Mouse (Mus musculus) cerebellum, adult 18-20 months (tissue): ENCODE data around the gene Syk.

Experiments
- DNase-seq, 2 experiments: peaks; one replicate each; pipeline ENCODE4 v3.0.0; 2021

The Syk gene

DNA sequence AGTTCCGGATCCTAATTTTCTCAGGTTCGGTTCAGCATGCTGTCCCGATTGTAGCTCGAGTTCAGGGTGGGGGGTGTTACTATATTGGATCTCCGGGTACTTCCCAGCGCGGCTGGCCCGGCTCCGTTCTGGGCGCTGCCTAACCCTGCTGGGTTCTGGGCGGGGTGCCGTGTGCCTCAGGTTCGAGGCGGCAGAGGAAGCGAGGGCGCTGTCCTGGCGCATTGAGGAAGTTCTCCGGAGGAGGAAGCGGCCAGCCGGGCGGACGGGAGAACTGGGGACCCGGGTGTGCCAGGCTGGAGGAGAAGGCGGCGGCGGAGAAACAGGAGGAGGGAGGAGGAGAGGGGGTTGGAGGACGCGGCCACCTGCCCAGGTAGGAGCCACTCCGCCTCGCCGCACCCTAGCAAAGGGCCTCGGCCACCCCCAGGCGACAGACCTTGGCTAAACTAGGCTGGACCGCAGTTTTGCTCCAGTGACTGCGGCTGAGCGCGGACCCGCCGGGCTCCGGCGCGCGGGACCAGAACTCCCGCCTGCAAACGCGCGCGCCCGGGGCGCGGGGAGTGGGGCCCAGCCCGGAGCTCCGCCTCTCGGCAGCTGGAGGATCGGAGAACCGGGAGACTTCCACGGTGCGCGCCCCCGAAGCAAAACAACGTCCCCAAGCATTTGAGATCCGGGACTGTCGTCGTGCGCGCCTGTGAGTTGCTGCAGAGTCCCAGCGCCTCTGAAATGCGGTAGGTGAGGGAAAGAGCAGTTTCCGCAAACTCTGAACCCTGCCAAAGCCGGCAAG, at the start of gene Syk:
TSS of gene Syk (plus strand) at position 296 of the 784 bp plus-strand sequence.
- DNase-seq: no peak

DNA sequence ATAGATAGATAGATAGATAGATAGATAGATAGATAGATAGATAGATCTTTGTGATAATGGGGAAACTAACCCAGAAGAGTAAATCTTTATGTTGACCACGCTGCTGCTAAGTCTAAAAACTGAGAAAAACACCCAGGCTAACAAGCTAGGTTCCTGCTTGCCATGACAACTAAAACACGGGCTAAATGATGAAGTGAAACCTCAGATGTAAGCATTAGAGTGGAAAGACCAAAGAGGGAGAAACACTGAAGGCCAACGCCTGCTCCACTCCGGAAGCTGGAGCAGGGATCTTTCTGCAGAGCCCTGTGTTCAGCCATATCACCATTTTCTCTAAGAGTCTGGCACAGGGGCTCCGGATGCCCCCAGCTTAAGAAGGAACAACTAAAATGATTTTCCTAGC, 49.3 kb upstream of the Syk start:
- no peak for DNase-seq

DNA sequence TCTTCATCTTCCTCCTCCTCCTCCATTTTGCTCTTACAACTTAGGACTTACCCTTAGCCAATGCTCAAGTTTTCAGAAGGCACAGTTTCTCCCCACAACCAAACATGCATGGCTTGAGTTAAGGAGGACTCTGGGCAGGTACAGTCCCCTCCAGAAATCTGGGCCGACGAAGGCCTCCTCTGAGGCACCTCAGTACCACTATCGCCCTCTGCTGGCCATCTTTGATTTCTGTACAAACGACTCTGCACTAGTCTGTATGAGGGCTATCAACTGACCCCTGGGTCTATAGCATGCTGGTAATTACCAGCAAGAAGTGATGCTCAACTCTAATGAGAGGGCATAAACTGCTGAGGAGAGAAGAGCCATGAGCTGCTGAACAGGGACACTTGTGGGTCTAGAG, 47.4 kb upstream of the Syk start:
- peak; percentile 81 to 87 for DNase-seq

DNA sequence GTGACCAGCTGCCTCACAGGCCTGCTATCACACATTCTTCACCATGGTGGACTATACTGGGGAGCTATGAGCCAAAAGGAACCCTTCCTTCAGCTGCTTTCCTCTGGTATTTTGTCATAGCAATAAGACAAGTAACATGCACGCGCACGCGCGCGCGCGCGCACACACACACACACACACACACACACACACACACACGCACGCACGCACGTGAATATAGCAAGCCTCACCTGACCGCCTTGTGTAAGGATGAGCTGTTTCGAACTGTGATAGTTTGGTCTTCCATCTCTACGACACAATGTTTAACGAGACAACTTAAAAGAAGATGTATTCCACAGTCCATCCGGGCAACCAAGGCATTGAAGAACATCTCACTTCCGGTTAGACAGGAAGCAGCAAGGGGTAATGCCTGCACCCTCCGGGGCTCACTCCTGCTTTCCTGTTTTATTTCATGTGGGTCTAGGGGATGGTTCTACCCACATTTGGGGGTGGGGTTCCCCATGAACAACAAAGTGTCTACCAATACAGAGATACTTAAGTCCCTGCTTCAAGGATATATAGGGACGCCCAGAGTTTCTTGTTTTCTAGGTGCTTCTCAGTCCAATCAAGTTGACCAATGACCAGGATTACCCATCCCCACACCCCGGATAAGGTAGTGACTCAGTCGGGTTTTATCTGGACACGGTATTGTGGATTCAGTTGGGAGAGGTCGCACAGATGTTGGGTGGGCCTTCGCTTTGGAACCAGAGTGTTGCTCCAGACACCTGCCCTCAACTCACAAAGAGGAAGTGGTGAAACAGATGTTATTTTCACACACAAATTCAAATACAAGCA, 45.0 kb upstream of the Syk start:
- no peak for DNase-seq

DNA sequence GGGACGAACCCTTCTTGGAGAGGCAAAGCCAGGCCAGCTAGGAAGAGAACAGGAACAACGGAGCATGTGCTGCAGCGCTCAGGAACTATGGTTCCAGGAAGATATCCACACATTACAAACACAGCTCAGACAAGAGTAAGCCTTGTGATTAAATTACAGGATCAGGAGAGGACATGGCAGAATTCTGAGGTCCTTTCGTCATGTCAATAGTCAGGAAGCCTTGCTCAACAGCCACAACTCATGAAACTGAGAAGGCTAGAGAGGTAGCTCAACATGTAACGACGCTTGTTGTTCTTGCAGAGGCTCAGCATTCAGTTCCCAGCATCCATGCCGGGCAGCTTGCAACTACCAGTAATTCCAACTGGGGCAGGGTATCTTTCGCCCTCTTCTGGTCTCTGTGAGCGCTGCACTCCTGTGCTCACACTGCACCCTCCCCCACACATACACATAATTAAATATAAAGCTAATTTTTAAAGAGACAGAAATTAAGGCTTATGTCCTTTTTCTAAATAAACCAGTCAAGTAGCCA, 44.3 kb upstream of the Syk start:
- DNase-seq: no peak

DNA sequence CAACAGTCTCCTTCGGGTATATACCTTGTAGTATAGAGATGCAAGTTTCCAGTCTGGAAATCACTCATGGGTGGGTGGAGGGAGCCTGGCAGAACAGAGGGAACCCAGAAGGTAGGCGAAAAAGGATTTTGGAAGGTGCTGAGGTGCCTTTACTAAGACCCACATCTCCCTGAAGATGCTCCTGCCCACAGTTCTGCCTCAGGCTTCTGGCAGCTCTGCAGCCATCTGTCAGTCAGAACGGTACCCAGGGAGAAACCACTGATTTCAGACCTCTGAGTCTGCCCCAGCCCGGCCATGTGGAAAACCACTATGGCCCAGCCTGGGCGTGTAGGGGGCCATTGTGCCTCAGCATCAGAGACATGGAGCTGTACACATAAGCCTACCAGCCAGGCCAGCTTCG, 43.5 kb upstream of the Syk start:
- DNase-seq: no peak

DNA sequence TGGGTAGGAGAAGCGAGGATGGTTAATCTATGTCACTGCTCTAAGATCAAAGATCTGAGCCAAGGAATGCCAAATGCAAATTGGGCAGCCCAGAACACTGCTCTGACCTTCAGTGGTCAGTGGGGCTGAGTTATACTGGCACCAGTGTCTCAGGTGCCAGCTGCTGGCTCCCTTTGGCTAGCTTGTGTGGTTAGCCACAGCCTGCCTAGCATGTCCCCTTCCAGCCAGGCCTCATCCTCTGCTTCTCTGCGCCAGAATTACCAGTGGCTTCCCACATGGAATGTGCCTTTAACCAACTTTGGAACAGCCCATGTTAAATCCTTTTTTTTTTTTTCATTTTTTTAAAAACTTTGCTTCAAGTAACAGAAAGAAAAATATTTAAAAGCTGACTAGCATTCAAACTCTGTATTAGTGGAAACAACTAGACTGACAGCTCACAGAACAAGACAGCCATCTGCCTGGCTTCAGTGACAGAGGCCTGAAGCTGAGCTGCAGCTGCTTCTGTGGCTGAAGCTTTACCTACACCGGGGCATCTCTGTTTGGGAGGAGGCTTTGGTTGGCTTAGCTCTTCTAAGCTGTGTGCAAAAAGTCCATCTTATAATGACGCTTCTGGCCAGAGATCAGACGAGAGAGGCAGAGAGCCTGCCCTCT, 41.5 kb upstream of the Syk start:
- no peak for DNase-seq

DNA sequence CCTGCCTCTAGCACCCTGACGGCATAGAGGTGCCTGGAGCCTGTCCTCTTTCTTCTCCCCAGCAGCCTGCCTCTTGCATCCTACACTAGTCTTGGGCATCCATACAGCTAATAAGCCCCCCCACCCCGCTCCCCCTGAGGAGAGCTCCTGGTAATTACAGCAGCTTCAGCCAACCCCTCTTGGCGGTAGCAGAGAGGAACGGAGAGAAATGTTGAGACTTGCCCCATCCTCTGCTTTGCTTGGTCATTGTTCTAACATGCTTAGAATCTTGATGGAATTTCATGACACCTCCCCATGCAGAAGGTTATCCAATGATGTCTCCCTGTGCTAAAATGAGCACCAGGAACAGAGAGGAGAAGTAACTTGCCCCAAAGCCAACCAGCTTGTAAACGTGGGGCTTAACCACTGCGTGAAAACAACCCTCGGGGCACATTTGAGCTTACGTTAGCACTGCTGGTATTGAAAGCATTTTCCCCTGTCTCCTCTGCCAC, 40.9 kb upstream of the Syk start:
- DNase-seq: no peak

DNA sequence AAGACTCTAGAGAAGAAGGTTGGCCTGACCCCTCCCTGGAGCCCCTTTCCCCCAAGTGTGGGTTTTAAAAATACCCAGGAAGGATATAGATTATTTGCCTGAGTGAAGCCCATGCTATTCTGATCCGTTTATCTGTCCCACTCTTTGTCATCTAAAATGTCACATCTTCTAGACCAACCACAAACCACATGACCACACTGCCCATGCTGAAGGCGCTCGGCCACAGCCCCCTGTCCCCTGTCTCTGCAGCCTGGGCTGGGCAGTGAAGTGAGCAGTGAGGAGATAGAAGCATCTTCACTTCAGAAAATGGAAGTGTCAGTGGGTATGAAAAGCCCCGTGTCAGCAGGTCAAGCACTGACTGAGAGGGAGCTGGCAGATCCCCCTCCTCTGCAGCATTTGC, 40.3 kb upstream of the Syk start:
- no peak for DNase-seq

DNA sequence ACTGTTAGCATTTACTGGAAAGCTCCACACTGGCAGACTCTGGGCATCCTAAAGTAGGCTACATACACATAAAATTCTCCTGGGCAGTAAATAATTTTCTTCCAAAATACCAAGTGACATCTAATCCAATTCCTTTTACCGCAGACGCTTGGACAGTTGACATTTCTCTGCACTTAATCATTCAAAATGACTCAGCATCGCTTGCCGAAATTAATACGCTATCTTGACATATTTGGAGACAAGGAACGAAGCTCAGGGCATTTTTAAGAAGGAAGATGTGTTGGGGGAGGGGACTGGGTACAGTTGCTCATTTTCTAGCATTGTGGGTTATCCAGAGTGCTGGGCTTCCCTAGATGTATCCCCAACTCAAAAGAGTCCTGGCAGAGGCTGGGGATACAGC, 36.7 kb upstream of the Syk start:
- DNase-seq: no peak

DNA sequence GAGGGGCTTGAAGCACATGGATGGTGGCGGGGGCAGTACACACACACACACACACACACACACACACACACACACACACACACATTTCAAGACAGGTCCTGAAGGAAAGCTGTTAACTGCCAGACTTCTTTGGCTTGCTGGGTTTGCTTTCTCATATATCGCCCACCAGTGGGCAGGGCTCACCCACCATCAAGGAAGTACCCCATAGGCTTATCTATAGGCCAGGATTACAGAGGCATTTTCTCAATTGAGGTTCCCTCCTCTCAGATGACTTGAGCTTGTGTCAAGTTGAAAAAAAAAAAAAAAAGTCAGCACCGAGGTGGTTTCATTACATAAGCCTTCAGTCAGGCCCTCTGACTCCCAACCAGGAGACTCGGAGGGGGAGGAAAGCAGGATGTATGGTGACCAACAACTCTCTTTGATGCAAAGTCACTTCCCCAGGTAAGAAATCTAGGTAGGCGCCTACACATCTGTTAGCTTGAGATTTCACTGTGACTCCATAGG, 32.2 kb upstream of the Syk start:
- no peak for DNase-seq

DNA sequence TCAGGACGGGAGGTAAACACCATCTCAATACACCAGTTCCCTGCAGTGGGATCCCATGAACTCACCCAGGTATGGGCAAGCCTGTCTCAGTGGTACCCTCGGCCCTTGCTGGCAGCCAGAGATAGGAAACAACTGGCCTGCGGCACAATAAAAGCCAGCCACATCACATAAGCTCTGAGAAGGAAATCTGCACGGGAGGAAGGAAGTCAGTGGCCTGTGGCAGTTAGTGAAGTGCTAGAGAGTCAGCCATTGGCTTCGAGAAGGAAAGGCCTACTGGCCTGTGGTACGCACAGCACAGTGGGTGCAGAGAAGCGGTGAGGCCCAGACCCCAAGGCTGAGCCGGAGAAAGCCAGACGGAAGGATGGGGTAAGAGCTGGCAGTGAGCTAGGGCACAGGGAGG, 31.7 kb upstream of the Syk start:
- DNase-seq: no peak

DNA sequence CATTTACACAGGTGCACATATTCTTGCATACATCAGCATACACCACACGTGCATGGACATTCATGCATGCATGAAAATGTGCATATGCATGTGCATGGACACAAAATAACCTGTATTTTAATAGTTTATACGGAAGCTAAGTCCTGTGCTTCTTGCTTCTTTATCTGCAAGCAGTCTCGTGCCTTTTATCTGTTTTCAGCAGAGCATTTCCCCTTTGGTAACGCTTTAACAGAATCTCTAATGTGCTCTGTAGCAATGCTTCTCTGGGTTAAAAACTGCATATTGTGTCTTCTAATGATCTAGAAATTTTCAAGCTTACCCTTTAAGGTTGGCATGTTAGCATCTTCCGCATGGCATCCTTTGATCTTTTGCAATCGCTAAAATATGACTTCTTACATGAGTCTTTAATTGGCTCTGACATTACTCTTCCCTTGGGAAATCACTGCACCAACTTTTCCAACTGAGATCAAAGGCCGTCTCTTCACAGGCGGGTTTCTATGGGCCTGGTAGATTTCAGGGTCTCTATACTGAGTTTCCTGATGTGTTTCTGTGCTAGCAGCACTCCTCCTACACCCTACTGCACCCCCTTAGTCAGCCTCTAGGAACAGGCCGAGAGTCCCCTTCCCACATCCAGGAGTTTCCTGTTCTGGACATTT, 30.0 kb upstream of the Syk start:
- no peak for DNase-seq

DNA sequence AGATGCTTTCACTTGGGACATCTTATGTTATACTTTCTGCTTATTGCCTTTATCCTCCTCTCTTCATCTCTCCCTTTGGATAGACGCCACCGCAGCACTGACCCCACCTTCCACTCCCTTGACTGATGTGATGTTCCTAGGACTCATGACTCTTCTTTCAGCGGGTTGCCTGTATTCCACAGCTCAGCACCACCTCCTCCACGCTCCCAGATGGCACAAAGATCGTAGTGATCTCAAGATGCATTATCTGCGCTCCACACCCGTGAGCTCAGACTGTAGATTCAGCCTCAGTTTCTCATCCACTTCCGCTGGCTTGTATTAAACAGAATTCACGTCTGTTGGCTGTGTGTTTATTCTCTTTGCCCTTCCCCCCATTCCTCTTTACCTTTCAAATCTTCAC, 28.3 kb upstream of the Syk start:
- no peak for DNase-seq

DNA sequence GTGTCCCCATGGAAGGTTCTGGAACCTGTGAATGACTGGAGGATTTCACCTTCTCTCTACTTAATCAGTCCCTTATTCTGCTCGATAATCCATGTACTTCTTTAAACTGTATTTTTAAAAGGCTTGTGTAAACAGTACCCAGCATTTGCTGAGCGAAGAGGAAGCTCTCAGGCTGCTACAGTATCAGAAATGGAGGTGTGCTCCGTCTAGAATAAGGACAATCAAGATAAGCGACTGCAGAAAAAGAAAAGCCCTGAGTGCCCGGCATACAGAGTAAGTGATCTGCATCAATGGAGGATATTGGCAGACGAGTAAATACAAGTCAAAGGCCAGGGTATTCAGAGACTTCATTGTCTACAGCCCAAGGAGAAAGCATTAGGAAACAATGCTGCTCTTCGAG, 25.6 kb upstream of the Syk start:
- DNase-seq: no peak

DNA sequence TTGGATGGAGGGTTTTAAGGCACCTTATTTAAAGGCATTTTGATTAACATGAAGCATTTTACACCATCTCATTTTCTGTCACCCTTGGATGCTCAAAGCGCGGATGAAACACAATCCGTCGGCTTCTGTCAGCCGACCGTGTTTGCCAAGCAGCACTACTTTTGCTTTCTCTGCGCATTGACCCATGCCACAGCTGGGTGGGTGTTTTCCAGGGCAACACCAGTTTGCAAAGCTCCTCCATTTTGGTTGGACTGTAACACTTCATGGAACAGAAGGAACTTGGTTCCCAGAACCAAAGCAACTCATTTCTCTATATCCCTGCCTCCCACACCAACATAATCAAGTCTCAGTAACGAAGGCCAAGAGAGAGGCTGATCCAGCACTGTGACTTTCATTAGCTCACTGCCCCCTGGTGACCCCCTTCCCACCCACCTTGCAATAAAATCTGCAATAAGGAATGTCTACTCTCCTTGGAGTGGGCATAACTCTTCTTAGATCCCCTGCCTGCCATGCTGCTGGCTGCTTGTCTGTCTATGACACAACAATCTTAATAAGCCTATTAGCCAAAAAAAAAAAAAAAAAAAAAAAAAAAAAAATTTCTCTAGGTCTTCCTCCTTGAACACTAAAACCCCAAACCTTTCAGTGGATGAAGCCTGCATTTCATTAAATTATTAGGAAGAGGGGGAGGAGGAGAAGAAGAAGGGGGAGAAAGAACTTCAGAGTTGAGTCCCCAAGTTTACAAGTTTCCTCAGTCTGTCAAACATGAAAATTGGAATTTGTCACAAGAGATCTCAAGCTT, 21.4 kb upstream of the Syk start:
- DNase-seq: no peak

DNA sequence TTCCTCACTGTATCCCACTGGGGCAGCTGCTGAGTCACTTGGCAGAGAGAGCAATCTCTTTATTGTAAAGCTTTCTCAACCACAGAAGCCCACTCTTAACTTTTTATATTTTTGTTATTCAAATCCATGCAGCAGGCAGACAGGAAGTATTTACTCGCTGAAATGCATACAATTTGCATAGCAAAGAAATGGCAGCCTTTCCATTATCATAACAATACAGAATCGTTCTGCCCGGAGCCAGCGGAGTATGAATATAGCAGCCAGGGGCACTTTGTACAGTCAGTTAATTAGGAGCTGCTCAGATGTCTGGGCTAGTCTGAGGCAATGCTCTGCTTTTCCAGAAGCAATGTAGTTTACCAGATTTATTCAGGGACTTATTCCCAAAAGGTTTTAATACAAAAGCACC, 20.8 kb upstream of the Syk start:
- DNase-seq: no peak

DNA sequence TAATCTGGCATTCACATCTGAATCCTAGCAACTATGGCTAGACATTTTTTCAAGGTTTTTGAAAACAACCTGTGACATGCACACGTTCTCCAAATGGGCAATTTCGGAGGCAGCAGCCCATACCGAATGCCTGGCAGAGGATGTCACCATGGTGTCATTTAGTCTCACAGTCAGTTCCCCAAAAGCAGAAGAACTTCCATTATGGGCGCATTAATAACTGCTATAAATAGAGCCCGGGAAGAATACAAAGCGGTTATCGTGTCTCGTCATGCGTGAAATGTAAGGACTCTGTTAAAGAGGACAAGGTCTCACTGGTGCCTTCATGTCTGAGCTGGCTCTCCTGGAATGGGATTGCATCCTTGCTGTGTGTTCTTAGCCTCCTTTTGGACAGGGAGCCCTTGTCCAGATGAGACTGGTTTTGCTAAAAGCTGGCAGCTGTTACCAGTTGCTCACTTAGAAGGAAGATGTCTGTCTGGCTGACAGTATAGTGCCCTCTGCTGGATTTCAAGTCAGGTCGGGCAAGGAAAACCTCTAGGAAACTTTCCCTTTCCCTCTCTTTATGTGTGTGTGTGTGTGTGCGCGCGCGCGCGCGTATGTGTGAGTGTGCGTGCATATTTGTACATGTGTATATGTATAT, 17.8 kb upstream of the Syk start:
- peak; percentile 11 to 27 for DNase-seq

DNA sequence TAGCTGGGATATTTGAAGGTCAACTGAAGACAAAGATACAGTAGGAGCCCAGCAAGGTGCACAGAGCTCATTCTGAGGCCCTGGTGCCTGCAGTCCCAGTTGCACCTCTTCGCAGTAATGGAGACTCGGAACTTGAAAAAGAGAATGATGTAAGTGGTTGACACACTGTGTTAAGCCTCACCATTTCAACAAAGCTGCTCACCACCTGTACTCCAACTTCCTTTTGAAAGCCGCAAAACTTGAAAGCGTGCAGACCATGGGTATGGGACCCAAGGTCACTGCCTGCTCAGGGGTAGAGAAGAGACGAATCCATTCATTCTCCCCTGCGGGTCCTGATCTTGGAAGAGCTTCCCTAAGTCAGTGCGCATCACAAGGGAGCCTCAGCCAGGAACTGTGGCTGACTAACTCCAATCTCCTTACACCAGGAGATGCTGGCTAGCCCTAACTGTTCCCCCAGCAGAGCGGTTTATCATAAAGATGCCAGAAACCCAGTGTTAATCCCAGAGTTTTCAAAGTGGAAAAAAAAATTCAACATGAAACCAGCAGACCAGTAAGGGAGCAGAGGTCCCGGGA, 16.7 kb upstream of the Syk start:
- DNase-seq: no peak

DNA sequence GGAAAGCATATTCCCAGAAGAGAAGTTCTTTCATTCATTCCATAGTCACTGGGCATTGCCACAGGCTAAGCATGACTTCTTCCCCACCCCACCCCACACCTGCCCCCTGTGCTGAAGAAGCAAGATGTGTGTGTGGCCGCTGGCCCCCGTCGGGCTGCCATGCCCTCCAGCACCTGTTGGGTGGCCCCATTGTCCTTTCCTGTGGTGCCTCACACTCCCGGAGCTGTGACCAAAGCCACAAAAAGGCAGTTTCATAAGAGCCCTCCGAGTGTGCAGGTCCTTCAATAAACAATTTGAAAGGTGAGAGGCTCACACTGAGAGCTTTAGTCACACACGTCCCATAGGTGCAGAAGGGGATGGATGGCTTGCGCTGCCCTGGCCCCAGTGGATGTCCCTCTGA, 16.2 kb upstream of the Syk start:
- DNase-seq: no peak

DNA sequence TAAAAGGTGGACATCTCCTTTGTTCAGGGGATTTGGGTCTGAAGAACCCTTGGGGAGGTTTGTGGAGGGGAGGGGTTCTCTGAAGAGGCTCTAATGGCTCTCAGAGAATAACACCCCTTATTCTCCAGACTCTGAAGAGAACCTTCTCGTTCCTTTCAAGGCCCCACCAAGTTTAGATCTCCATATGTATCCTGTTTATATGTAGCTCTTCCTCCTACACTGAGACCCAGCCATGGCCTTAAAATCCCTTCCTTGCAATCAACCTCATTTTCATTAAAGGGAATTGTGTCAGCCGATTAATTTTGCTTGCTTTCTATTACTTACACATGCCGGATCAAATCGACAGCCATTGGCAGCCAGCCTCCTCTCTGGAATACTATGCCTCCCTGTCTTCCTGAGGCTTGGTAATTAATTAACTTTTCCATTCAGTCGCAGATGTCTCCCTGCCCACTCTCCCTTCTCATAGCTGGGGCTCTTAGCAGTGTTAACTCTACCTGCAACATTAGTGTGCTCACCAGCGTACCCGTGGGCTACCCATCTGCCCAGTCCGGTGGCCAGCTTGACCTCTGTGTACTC, 13.7 kb upstream of the Syk start:
- no peak for DNase-seq
